Mouse (Mus musculus): ENCODE measurements around the gene Brs3.

Gene Brs3

GRCm38 (mm10) chrX:57042774-57043173, at the start of gene Brs3:
Gene Brs3 (plus strand): TSS chrX:57043074.
- no peak for DNase-seq (ENCODE audit: low read depth)

DNA sequence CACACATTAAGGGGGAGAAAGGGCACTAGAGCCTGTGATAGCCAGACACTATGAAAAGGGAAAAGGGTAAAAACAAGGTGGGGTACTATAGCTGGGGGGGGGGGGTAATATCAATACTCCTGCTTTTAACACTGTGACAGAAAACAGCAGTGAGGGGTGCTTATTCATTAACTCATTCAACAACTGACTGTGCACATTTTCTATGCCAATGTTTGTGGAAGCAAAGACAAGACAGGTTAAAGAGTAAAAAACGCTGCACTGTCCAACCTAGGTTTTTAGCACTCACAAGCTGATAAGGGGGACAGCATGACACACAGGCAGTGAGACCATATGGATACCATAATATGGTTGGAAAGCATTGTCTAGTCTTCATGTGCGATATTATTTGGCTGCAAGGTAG, 30.0 kb upstream of the Brs3 start:
- DNase-seq (ENCODE audit: low read depth): no peak

DNA sequence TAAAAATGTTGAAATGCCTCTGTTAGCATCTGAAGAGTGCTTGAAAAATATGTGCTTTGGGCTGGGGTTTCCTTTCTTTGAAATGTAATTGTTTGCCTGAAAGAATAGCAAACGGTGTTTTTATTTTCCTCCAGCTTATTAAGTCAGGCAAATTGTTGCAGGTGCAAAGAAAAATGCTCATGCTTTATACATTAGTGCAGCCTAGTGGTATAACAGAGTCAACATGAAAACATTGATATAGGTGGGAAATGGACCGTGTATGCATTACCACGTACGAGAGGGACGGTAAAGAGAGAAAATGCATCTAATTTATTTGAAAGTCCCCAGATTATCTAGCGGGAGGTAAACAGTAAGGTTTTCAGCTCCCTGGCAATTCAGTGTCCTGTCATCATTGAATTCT, 995 bp downstream of the Brs3 start:
- no peak for DNase-seq (ENCODE audit: low read depth)

- no peak for DNase-seq (ENCODE audit: low read depth)
Observed at GRCm38 (mm10) chrX:57052848-57053173, 9.9 kb downstream of the Brs3 start.

DNA sequence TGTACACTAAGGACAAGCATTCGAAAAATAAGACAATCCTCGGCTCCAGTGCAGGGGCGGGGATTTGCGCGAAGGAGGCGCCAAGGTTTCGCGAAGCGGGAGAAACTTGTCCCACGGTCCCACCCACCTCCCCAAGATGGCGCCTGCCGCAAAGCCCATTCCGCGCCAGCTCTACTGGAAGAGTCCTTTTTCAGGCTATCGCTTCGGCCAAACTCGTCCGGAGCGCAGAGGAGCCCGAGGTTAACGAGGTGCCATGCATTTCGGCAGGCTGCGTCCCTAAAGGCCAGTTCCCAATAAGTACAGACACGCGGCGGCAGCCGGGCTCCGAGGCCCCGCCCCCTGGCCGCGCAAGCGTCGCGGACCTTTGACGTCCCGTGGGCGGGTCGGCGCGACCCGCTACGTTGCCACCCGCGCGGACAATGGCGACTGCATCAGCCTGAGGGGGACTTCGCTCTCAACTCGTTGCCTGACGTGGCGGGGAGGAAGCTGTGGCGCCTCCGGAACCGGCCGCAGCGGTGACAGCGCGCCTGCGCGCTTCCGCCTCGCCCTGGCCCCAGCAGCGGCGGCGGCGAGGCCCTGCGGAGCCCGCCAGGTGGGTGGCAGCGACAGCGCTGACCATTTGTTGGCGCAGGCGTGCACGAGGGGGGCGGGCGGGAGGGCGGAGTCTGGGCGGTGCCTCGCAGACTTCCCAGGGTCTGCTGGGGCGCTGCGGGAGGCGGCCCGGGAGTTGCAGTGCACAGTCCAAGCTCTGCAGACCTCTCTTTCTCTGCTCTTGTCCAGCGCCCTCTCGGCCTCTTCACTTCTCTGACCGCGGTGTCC, 10.5 kb downstream of the Brs3 start, which contains the start of gene Htatsf1:
Htatsf1 (plus strand) TSS at position 410 of the 819 bp plus-strand sequence.
- DNase-seq (ENCODE audit: low read depth): peak; percentile 87

GRCm38 (mm10) chrX:57053993-57054385, 11.1 kb downstream of the Brs3 start:
- no peak for DNase-seq (ENCODE audit: low read depth)

GRCm38 (mm10) chrX:57081496-57081895, 38.6 kb downstream of the Brs3 start:
- peak; percentile 60 for DNase-seq (ENCODE audit: low read depth)

GRCm38 (mm10) chrX:57087806-57088205, 44.9 kb downstream of the Brs3 start, which contains the start of gene Vgll1:
Gene Vgll1 (plus strand): TSS chrX:57088106.
- DNase-seq (ENCODE audit: low read depth): no peak
